Mouse (Mus musculus) right cerebral cortex, postnatal 14 days (tissue): ENCODE measurements around the gene Gm28230.

ENCODE experiments used
- DNase-seq: peaks from one replicate; pipeline ENCODE4 v3.0.0; 2022

Gm28230 gene

DNA sequence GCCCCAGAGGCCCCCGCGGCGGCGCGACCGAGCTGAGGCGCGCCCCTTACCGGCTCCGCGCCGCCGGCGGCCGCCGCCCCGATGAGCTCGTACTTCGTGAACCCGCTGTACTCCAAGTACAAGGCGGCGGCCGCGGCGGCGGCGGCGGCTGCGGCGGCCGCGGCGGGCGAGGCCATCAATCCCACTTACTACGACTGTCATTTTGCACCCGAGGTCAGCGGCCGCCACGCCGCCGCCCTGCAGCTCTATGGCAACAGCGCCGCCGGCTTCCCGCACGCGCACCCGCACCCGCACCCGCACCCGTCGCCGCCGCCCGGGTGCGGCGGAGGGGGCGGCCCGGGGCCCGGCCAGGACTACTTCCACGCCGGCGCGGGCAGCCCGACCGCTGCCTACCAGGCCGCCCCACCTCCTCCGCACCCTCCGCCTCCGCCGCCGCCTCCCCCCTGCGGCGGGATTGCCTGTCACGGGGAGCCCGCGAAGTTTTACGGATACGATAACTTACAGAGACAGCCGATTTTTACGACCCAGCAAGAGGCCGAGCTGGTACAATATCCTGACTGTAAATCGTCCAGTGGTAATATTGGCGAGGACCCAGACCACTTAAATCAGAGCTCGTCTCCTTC is 20.9 kb upstream of the Gm28230 start:
- no peak for DNase-seq

DNA sequence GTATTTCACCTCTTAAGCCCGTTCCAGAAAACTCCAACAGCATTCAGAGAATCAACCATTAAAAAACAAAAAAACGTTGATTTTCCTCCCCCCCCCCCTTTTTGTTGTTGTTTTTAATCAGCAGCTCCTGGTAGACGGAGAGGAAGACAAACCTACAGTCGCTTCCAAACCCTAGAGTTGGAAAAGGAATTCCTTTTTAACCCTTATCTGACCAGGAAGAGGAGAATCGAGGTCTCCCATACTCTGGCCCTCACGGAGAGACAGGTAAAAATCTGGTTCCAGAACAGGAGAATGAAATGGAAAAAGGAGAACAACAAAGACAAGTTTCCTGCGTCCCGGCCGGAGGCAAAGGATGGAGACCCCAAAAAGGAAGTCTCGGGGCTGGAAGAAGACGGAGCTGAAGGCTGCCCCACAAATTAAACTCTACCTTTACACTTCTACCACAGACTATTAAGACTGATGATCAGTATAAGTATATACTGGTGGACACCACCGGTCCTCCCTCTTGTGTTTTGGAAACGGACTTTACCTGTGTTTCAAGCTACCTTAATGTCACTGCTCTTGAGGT is 20.1 kb upstream of the Gm28230 start:
- DNase-seq = no peak

DNA sequence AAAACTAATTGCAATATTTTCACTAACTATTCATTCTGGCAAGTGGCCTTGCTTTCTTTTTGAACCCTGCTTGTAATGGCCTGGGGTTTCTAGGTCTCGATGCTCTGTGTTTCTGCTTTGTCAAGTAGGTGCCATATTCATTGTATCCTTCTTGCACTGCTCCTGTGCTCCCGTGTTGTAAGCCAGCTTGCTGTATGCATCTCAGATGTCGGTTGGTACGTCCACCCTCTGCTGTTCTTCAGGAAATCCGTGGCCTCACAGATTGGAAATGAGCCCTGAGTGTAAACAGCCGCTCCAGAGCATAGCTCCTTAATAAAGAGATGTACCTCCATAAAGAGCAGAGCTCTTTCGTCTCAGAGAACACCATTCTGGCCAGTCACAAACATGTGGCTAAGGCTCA is 18.9 kb upstream of the Gm28230 start:
- no peak for DNase-seq

DNA sequence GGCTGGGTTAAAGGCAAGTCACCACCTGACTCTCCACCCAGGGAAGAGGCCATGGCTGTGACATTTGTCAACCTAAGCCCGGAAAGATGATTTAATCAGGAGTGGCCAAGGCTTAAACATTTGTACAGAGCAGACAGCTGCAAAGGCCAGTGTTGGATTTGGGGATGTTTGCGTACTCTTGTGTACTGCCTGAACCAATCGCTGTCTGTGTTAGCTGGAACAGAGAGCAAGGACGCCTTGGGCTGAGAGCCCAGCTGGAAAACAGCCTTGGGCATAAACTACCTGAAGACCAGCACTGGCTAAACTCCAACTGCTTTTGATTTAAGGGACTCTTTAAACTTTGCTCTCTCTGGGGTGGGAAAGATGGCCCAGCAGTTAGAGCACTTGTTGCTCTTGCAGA is 17.9 kb upstream of the Gm28230 start:
- no peak for DNase-seq

GRCm38 (mm10) chr2:74709465-74710419 is 16.8 kb upstream of the Gm28230 start:
- no peak for DNase-seq

DNA sequence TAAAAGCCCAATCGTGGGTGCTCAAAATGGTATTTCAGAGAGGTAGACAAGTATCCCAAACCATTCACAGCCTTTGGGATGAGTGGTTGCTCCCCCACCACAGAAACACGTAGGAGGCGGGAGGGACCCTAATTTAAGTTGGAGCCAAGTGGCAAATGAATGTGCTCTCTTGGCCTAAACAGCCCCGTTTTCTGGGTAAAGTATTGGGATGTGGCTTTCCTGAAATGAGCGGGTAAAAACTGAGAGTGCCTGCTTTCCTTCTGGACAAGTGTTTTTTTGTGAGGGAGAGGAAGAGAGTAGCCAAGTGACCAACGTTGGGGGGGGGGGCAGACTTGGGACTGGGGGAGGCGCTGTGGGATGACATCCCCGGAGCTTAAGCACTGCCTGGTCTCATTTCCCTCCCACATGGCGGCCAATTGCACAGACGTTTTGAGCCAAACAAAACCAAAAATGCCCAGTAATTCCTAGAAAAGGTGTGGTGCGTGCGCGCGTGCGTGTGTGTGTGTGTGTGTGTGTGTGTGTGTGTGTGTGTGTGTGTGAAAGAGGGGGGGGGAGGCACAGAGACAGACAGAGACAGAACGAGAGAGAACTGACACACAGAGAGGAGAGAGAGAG is 15.5 kb upstream of the Gm28230 start:
- DNase-seq = no peak

- DNase-seq = no peak
Observed at GRCm38 (mm10) chr2:74711721-74712621, 14.6 kb upstream of the Gm28230 start, which contains the start of the genes Hoxd3 and Hoxd4. TSS of gene Hoxd3 (plus strand) at chr2:74711927. TSS of gene Hoxd4 (plus strand) at chr2:74711929.

GRCm38 (mm10) chr2:74713239-74714150 is 13.0 kb upstream of the Gm28230 start:
- no peak for DNase-seq

- no peak for DNase-seq
Observed at GRCm38 (mm10) chr2:74714156-74714789, 12.3 kb upstream of the Gm28230 start.

- no peak for DNase-seq
Observed at GRCm38 (mm10) chr2:74714881-74715280, 11.6 kb upstream of the Gm28230 start.

DNA sequence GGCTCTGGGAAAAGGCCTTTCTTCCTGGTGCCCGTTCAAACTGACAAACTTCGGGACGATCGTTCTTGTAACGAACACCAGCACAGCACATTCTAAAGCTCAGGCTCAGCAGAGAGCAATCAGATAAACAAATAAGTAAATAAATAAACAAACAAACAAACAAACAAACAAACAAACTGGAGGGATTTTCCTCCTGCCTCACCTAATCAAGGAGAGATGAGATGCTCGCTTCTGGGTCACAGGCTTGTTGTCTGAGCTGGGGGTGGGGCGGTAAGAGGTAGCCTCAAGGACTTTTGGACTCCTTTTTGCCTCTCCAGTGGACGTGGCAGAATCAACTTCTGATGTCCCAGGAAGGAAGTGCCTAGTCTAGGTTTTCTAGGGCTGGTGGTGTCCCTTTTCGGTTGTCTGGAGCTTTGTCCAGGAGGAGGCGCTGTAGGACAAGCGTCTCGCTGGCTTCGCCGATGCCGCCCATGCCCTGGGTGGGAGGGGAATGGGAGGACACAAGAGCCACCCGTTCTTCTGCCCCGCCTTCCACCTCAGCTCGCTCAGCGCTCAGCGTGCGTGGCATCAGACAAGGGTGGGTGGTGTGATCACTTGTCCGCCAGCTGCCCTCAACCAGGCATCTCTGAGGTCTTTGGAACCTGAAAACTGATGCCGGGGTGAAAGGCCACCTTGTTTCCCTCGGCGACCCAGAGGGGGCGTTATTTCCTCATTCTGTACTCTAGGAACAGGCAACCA is 10.9 kb upstream of the Gm28230 start:
- DNase-seq = peak; percentile 91

DNA sequence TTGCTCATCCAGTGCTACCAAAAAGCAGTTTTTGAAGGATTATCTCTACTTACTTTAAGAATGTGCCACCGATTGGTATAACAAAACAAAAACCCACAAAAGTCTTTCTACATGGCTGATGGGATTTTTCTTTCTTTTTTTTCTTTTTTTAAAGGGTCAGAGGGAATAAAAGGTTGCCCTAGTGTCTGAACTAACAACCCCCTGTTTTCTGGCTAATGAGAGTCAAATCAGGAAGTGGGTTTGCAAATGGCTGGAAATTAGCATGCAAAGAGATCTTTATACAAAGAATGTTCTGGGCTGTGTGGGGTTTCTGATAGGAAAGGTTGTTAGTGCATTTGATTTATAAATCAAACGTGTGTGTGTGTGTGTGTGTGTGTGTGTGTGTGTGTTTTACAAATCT is 6.1 kb upstream of the Gm28230 start:
- no peak for DNase-seq

GRCm38 (mm10) chr2:74720955-74721491 is 5.5 kb upstream of the Gm28230 start:
- DNase-seq = no peak

DNA sequence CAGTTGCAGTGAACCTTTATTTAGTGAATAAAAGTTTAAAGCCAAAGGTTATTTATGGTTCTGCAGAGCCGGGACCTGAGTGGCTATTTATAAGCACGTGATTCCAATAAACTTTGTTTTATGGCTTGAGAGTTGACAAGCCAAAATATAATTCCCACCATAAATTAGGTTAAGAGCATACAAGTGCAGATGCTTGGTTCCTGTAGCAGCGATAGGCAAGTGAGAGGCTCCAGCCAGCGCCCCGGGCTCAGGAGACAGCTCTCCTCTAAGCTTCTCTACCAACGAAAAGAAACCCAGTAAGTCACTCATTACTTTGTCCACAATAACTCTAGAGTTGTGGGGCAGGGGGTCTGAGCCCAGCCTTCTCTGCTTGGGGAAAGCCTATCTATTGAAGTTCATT is 4.6 kb upstream of the Gm28230 start:
- no peak for DNase-seq

DNA sequence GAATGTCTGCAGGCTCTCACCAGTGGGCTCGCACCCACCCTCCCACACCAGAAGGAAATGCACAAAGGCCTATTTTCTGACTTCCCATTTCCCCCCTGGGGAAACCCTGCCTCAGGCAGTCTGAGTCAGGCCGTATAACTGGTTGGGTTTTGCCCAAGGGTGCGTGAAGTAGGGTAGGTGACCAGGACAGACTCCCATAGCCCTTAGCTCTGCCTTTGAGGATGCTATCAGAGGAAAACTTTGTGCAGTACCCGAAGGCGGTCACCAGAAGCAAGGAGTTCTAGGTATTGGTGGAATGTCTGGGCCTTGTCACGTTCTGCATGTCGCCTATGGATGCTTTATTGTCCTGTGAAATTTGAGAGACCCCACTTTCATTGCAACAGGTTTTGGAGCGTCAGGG is 3.6 kb upstream of the Gm28230 start:
- DNase-seq = no peak

DNA sequence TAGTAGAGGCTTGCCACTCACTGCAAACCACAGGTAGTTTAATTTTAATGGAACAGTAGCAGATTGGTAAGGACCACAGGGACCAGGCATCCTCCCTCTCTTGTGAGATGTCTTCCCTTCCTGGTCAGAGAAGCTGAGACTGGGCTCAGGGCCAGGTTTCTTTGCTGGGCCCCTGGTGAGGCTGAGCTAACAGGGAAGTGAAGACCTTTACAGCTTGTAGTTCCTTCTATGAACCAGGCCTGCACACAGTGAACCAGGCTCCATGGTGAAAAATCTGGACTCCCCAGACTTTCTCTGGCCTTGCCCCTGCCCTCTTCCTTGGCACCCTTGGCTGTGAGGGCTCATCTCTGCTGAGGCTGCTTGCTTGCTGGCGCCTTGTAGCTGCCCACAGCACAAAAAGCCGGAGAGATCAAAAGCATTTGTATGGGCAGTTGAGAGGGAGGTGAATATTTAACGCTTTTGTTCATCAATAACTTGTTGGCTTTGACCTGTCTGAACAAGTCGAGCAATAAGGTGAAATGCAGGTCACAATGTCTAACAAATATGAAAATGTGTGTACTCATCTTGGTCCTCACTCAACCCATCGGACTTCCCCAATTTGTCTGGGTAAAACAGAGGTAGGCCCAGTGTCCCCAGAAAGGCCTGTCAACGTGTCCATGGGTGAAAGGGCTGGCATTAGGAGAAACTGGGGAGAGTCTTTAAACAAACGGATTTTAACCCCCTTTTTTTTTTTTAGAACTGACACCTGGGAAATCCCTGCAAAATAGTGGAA is 2.1 kb upstream of the Gm28230 start:
- DNase-seq = no peak

DNA sequence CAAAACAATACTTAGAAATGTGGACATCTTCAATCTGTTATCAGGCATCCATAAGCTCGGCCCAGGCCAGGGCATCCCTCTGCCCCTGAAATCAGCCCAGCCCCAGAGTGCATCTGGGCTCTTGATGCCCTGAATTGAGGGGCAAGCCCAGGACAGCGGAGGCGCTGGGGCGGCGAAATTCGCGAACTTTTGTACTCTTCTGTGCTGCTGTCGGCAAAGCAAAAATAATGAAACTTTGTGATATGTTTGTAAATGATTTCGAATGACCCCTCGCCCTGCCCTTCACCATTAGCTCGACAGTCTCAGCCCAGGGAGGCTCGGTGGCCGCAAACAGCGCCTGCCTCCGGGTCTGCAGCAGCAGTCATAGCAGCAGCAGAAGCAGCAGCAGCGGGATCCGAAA is 1.4 kb upstream of the Gm28230 start:
- DNase-seq = no peak

DNA sequence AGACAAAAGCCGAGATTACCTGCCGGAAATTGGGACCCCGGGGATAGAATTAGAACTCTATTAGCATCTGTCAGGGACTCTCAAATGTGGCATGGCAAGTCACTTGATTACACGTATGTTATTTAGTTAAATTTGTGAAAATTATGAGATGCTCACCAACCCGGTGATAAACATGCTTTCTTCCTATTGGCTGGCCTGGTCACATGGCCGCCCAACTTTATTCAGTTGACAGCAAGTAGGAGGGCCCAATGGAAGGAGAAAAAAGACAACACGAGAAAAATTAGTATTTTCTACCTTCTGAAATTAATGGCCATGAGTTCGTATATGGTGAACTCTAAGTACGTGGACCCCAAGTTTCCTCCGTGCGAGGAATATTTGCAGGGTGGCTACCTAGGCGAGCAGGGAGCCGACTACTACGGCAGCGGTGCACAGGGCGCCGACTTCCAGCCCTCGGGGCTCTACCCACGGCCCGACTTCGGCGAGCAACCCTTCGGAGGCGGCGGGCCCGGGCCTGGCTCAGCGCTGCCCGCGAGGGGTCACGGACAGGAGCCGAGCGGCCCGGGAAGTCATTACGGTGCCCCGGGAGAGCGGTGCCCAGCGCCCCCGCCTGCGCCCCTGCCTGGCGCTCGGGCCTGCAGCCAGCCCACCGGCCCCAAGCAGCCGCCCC is 578 bp downstream of the Gm28230 start:
- no peak for DNase-seq
